Mouse (Mus musculus) CD8-positive naive resting alpha-beta T cell, adult 57 days (primary cell): Measurements from ENCODE around the gene Prdx2. TPM values are rescaled to one million over a fixed set of nuclear protein-coding genes. Genes with fewer than 3 reads are reported as not detected.

Source experiments
- total RNA-seq: library from RNA; stranded (reverse); gene quantifications from one replicate; pipeline ENCODE4 v1.2.4, GENCODE M21; 2023

Prdx2 gene
- 33.6 TPM for total RNA-seq

GRCm38 (mm10) chr8:84969241-84970134 is at the start of gene Prdx2, which contains the start of the genes Gm49661 and Rnaseh2a:
Gene Prdx2, plus strand, starts transcription at chr8:84969587.
Gene Gm49661, minus strand, starts transcription at chr8:84969433.
Gene Rnaseh2a, minus strand, starts transcription at chr8:84969767.

GRCm38 (mm10) chr8:84936962-84937546 is 32.3 kb upstream of the Prdx2 start, which contains the start of gene Mast1:
Gene Mast1, minus strand, starts transcription at chr8:84937359.

GRCm38 (mm10) chr8:84946528-84947240 is 22.7 kb upstream of the Prdx2 start, which contains the start of gene Rtbdn:
Gene Rtbdn, plus strand, starts transcription at chr8:84946991.

GRCm38 (mm10) chr8:84978248-84978940 is 9.0 kb downstream of the Prdx2 start, which contains the start of gene Junb:
Gene Junb, minus strand, starts transcription at chr8:84978718.

GRCm38 (mm10) chr8:84990349-84990748 is 21.0 kb downstream of the Prdx2 start, which contains the start of gene Hook2:
Gene Hook2, plus strand, starts transcription at chr8:84990603.

GRCm38 (mm10) chr8:85014431-85014830 is 45.0 kb downstream of the Prdx2 start, which contains the start of gene Best2:
Gene Best2, minus strand, starts transcription at chr8:85014531.

Other genes with a start within 250 kb of the Prdx2 start
- 9.3 TPM for gene G430095P16Rik, start 246.6 kb upstream of the Prdx2 start, total RNA-seq
- 5.2 TPM for gene Nfix, start 169.2 kb upstream of the Prdx2 start, total RNA-seq
- gene Dand5, start 146.8 kb upstream of the Prdx2 start, total RNA-seq = 4.1 TPM
- 18.2 TPM for gene Gadd45gip1, start 138.1 kb upstream of the Prdx2 start, total RNA-seq
- 63.9 TPM for gene Rad23a, start 128.9 kb upstream of the Prdx2 start, total RNA-seq
- gene Calr, start 122.7 kb upstream of the Prdx2 start, total RNA-seq = 412 TPM
- 72.0 TPM for gene Farsa, start 112.6 kb upstream of the Prdx2 start, total RNA-seq
- gene Syce2, start 97.5 kb upstream of the Prdx2 start, total RNA-seq = 2.4 TPM
- 26.5 TPM for gene Gcdh, start 75.7 kb upstream of the Prdx2 start, total RNA-seq
- not detected for gene Klf1, start 67.7 kb upstream of the Prdx2 start, total RNA-seq
- 10.5 TPM for gene Dnase2a, start 61.0 kb upstream of the Prdx2 start, total RNA-seq
- 0.09 TPM for gene Mast1, start 32.2 kb upstream of the Prdx2 start, total RNA-seq
- not detected for gene Rtbdn, start 22.6 kb upstream of the Prdx2 start, total RNA-seq
- not detected for gene Gm49661, start 154 bp upstream of the Prdx2 start, total RNA-seq
- 47.9 TPM for gene Rnaseh2a, start 180 bp downstream of the Prdx2 start, total RNA-seq
- 1,294 TPM for gene Junb, start 9.1 kb downstream of the Prdx2 start, total RNA-seq
- 4.6 TPM for gene Hook2, start 21.0 kb downstream of the Prdx2 start, total RNA-seq
- gene Best2, start 44.9 kb downstream of the Prdx2 start, total RNA-seq = not detected
- gene Asna1, start 55.7 kb downstream of the Prdx2 start, total RNA-seq = 64.1 TPM
- gene Trir, start 57.2 kb downstream of the Prdx2 start, total RNA-seq = 173 TPM
- 75.7 TPM for gene Tnpo2, start 67.3 kb downstream of the Prdx2 start, total RNA-seq
- 7.7 TPM for gene Fbxw9, start 90.5 kb downstream of the Prdx2 start, total RNA-seq
- not detected for gene Gm5741, start 98.4 kb downstream of the Prdx2 start, total RNA-seq
- 88.6 TPM for gene Dhps, start 102.2 kb downstream of the Prdx2 start, total RNA-seq
- 52.7 TPM for gene Wdr83os, start 111.2 kb downstream of the Prdx2 start, total RNA-seq
- gene Wdr83, start 111.7 kb downstream of the Prdx2 start, total RNA-seq = 13.4 TPM
- gene Man2b1, start 113.7 kb downstream of the Prdx2 start, total RNA-seq = 94.9 TPM
- not detected for gene Zfp791, start 153.5 kb downstream of the Prdx2 start, total RNA-seq
- gene Cks1brt, start 182.3 kb downstream of the Prdx2 start, total RNA-seq = not detected